8 mouse cellular contexts compared by ENCODE assay signal in the genomic region with DNA sequence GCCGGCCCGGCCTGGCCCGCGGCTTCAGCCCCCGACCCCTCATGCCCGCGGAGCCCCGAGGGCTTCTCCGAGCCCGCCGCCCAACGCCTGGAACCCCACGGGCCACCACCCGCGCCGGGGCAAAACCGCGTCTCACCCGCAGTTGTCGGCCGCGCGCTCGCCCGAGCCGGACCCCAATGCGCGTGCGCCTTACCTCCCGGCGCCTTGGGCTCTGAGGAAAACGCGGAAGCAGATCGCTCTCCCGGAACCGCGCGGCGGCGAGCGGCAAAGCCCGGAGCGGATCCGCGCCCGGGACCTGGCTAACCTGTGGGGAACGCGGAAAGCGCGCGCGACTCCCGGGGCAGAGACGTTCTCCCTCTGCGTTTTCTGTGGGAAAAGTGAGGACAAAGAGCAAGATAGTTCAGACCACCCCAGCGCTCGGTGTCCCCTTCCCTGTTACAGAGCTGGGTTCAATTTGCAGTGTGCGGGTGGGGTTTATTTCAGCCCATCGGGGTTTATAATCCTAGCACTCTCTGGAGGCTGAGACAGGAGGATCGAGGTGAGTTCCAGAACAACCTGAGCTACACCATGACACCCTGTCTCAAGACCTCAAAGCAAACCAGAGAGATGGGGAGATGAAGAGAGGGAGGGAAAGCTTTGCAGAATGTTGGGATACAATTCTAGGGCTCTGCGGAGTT. TPM values are rescaled to one million over a fixed set of nuclear protein-coding genes. Genes with fewer than 3 reads are reported as not detected.
DNase-seq lines count a peak whose midpoint lies in the region; ATAC-seq and TF ChIP-seq lines count a peak whose summit lies in the region.

Gene Kansl3 (minus strand): TSS at position 213 of the 677 bp plus-strand sequence.

- DNase-seq in 416B (ENCODE audit: low read depth) = peak; percentile 80
- DNase-seq in heart, adult 8-10 months (ENCODE audit: low spot score) = peak; percentile 90
- peak; percentile 88 for DNase-seq in kidney, adult 9 months
- DNase-seq in monocyte, adult 2 months (ENCODE audit: low read depth in 1 of 2, low spot score in 2 of 2) = peak; percentile 51 to 80
- peak; percentile 81 to 86 for DNase-seq in spleen, postnatal 36 days (ENCODE audit: low spot score in 2 of 2)

- no peak for TF ChIP-seq CTCF in bone marrow, adult 2 months (IDR thresholded peaks at IDR 0.05; ENCODE audit: control insufficient read depth, insufficient read depth, low read length)

- no peaks in the 10 kb centered on the region for H3K9me3 ChIP-seq in embryonic facial prominence, embryonic 15.5 days (replicated peaks)
- H3K9me3 ChIP-seq in limb, embryonic 15.5 days = no peaks in the 10 kb centered on the region

- peak within 1 kb of the TSS; percentile 73 for H3K27ac ChIP-seq in bone marrow, adult 2 months (ENCODE audit: control insufficient read depth, insufficient read depth, low read depth, low read length, poor library complexity)
- peak within 1 kb of the TSS; percentile 84 for H3K27ac ChIP-seq in embryonic facial prominence, embryonic 15.5 days (replicated peaks)
- peak within 1 kb of the TSS; percentile 81 for H3K27ac ChIP-seq in limb, embryonic 15.5 days

- H3K36me3 ChIP-seq in embryonic facial prominence, embryonic 15.5 days = peaks cover 14% of the 10 kb centered on the region
- peaks cover 11% of the 10 kb centered on the region for H3K36me3 ChIP-seq in limb, embryonic 15.5 days

- peak within 1 kb of the TSS; percentile 71 for H3K4me3 ChIP-seq in bone marrow, adult 2 months (replicated peaks; ENCODE audit: control insufficient read depth, low read depth, low read length)
- H3K4me3 ChIP-seq in embryonic facial prominence, embryonic 15.5 days (replicated peaks) = peak within 1 kb of the TSS; percentile 86
- H3K4me3 ChIP-seq in limb, embryonic 15.5 days = peak within 1 kb of the TSS; percentile 92

- no peaks in the 10 kb centered on the region for H3K27me3 ChIP-seq in embryonic facial prominence, embryonic 15.5 days
- H3K27me3 ChIP-seq in limb, embryonic 15.5 days = no peaks in the 10 kb centered on the region

- peaks cover 2% of the 10 kb centered on the region; the same call in 1 of the 2 replicates for H3K4me1 ChIP-seq in bone marrow, adult 2 months (ENCODE audit: control insufficient read depth, insufficient read depth, low read length)
- peaks cover 13% of the 10 kb centered on the region for H3K4me1 ChIP-seq in embryonic facial prominence, embryonic 15.5 days
- peaks cover 13% of the 10 kb centered on the region for H3K4me1 ChIP-seq in limb, embryonic 15.5 days

- TF ChIP-seq POLR2A in bone marrow, adult 2 months (IDR thresholded peaks at IDR 0.05; ENCODE audit: borderline replicate concordance, control insufficient read depth, low read depth, low read length) = peak; percentile 81; the same call in 1 of the 2 replicates

- 5% methylated on average over 61 of the region's 61 CpGs for WGBS in bone marrow, adult 2 months
- WGBS in embryonic facial prominence, embryonic 15.5 days = 3% methylated on average over 61 of the region's 61 CpGs
- 3% methylated on average over 60 of the region's 61 CpGs for WGBS in limb, embryonic 15.5 days

- peak; percentile 87 for ATAC-seq in embryonic facial prominence, embryonic 15.5 days (ENCODE audit: insufficient number of reproducible peaks, low FRiP score, low TSS enrichment, low read depth)
- ATAC-seq in limb, embryonic 15.5 days (ENCODE audit: insufficient number of reproducible peaks, low FRiP score, low TSS enrichment, low read depth) = peak; percentile 74

- H3K4me2 ChIP-seq in embryonic facial prominence, embryonic 15.5 days (replicated peaks) = peak within 1 kb of the TSS; percentile 65
- peak within 1 kb of the TSS; percentile 47 for H3K4me2 ChIP-seq in limb, embryonic 15.5 days

- peak within 1 kb of the TSS; percentile 89 for H3K9ac ChIP-seq in embryonic facial prominence, embryonic 15.5 days
- H3K9ac ChIP-seq in limb, embryonic 15.5 days = peak within 1 kb of the TSS; percentile 95

RNA-seq across cellular contexts. Expression of gene Kansl3, which starts in this region (rescaled TPM):
- 12.2 and 27.8 TPM in 2 replicates for polyA plus RNA-seq in bone marrow, adult 2 months (2011; ENCODE audit: insufficient read depth, insufficient read length, low replicate concordance, missing spikeins)
- 42.2 TPM in 2 replicates for polyA plus RNA-seq in embryonic facial prominence, embryonic 15.5 days (2015; fragmentation: Nextera tagmentation; extraction: Ambion mirVana)
- total RNA-seq in heart, adult 8-10 months (2022) = 10 to 100 TPM; 46.9 to 76.4 (median 65.2) TPM
- polyA plus RNA-seq in limb, embryonic 15.5 days (2015; fragmentation: Nextera tagmentation; extraction: Ambion mirVana) = 39.0 and 40.2 TPM in 2 replicates

Comparison
In these comparisons a context has a peak if more than half of its experiments do, and no peak if none do; other contexts are left out.
1. Peak in every context shown above with its lines: DNase-seq, ATAC-seq, H3K4me3 ChIP-seq and H3K27ac ChIP-seq.